Mouse (Mus musculus) heart, adult 2 months (tissue): ENCODE measurements at regions not wholly inside any gene's neighbourhood (a gene's known extent, or its start where the extent isn't known, plus 50 kb on each side); places are given as distances from the start of the nearest gene placed in this dataset.

Experiments
- CTCF ChIP-seq: fragments of 200-600 bp; IDR thresholded peaks from 2 replicates; pipeline ENCODE4 v1.8.1; 2022; ENCODE audit warnings: antibody characterized with exemption, mild to moderate bottlenecking, moderate library complexity
- POLR2A ChIP-seq: fragments of 200-500 bp; IDR thresholded peaks from 2 replicates; pipeline ENCODE4 v1.6.1; 2011; ENCODE audit warnings: mild to moderate bottlenecking, low read depth, low read length, control low read depth; ENCODE audit not compliant: insufficient read depth

- TF ChIP-seq POLR2A (no peak), CTCF (no peak)
Observed at GRCm38 (mm10) chr4:4195250-4195649, 117.9 kb upstream of the Sdr16c6 start.
